ENCODE assay signal across 25 mouse cellular contexts in the genomic region with DNA sequence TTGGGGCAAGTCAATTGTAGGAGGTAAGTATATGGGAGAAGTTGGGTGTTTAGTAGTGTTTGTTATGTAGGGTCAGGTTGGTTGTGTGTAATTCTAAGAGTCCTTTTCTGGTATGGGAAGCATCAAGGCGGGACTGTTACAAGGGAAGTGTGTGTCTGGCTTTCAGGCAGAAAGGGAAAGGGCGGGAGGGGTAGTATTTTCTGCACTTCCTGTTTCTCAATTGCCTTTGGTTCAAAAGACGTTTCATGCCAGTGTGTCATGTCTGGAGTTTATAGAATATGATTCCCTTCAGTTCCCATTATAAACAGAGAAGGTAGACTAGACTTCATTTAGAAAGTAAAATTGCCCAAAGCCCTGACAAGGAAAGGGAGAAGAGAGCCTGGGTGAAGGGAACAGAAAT.
DNase-seq lines count a peak whose midpoint lies in the region; ATAC-seq and TF ChIP-seq lines count a peak whose summit lies in the region.
"Had no signal": no experiment of that assay in that cellular context is flagged by ENCODE, and none has a peak within 500 bp of the region (broad histone marks: within the 10 kb centered on the region; RNA-seq: fewer than 3 reads in every experiment).

No protein-coding gene starts in this region.

- no peak for TF ChIP-seq RAD21 in MEL (IDR thresholded peaks at IDR 0.05; ENCODE audit: low read depth, low read length)

- H3K9ac ChIP-seq in MEL (ENCODE audit: control insufficient read depth, low read depth, low read length, poor library complexity, severe bottlenecking) = no peak overlapping the region
- H3K9ac ChIP-seq in neural tube, embryonic 15.5 days (replicated peaks) = no peak overlapping the region
- H3K9ac ChIP-seq: embryonic facial prominence, embryonic 15.5 days; hindbrain, embryonic 14.5 days had no signal

- no peak for TF ChIP-seq CTCF in MEL (IDR thresholded peaks at IDR 0.05 in 2 of 3, conservative IDR thresholded peaks at IDR 0.05 in 1 of 3; ENCODE audit: control insufficient read depth in 1 of 3, insufficient read depth in 1 of 3, low read depth in 2 of 3, low read length in 3 of 3, poor library complexity in 1 of 3, severe bottlenecking in 1 of 3)
- no peak for TF ChIP-seq CTCF in bone marrow macrophage, adult 2 months (IDR thresholded peaks at IDR 0.05; ENCODE audit: low read depth, low read length)

- no peaks in the 10 kb centered on the region; a peak in 1 of 4 replicates for H3K4me1 ChIP-seq in MEL (ENCODE audit: control insufficient read depth in 1 of 2, insufficient read depth in 2 of 2, low read length in 2 of 2)
- peaks cover 16% of the 10 kb centered on the region for H3K4me1 ChIP-seq in bone marrow macrophage, adult 2 months (ENCODE audit: control insufficient read depth, insufficient read depth, low read length)
- H3K4me1 ChIP-seq in hindbrain, embryonic 10.5 days (replicated peaks) = peaks cover 7% of the 10 kb centered on the region
- peaks cover 8% of the 10 kb centered on the region for H3K4me1 ChIP-seq in neural tube, embryonic 15.5 days

- no peaks in the 10 kb centered on the region for H3K9me3 ChIP-seq in MEL (replicated peaks; ENCODE audit: insufficient read depth, low read length)
- no peaks in the 10 kb centered on the region for H3K9me3 ChIP-seq in hindbrain, embryonic 10.5 days
- H3K9me3 ChIP-seq in neural tube, embryonic 15.5 days (replicated peaks) = no peaks in the 10 kb centered on the region
- H3K9me3 ChIP-seq: embryonic facial prominence, embryonic 15.5 days; forebrain, embryonic 10.5 days; G1E; heart, embryonic 10.5 days had no signal

- H3K79me2 ChIP-seq in MEL (ENCODE audit: control insufficient read depth, insufficient read depth, low read length, poor library complexity) (no peaks in the 10 kb centered on the region), macrophage (ENCODE audit: inconsistent target) (no peaks in the 10 kb centered on the region)

- no peak for ATAC-seq in neural tube, embryonic 15.5 days (ENCODE audit: low FRiP score)
- ATAC-seq: activated CD4-positive, CD25-positive, alpha-beta regulatory T cell, adult 4 months; CD4-positive, CD25-positive, alpha-beta regulatory T cell, adult 4 months; forebrain, embryonic 14.5 days; Patski had no signal

- H3K4me3 ChIP-seq in MEL (ENCODE audit: control insufficient read depth in 1 of 2, insufficient read depth in 1 of 2, low read depth in 2 of 2, low read length in 2 of 2) = no peak overlapping the region
- no peak overlapping the region for H3K4me3 ChIP-seq in bone marrow macrophage, adult 2 months (ENCODE audit: insufficient read depth, low read length)
- H3K4me3 ChIP-seq in macrophage (ENCODE audit: inconsistent target) = no peak overlapping the region
- H3K4me3 ChIP-seq in hindbrain, embryonic 10.5 days = no peak overlapping the region
- H3K4me3 ChIP-seq in neural tube, embryonic 15.5 days (replicated peaks) = no peak overlapping the region
- H3K4me3 ChIP-seq: embryonic facial prominence, embryonic 15.5 days; erythroblast, embryonic 14.5 days; forebrain, embryonic 10.5 days; heart, embryonic 10.5 days had no signal

- H3K27ac ChIP-seq in MEL (ENCODE audit: control insufficient read depth, low read depth, low read length) (no peak overlapping the region), macrophage (peak overlapping the region; percentile 17; the same call in 1 of the 2 replicates)
- H3K27ac ChIP-seq in bone marrow macrophage, adult 2 months (ENCODE audit: insufficient read depth, low read depth, low read length) = peak overlapping the region; percentile 11; the same call in 1 of the 2 replicates
- no peak overlapping the region for H3K27ac ChIP-seq in hindbrain, embryonic 10.5 days
- no peak overlapping the region for H3K27ac ChIP-seq in neural tube, embryonic 15.5 days (replicated peaks)
- H3K27ac ChIP-seq: embryonic facial prominence, embryonic 15.5 days; forebrain, embryonic 10.5 days; heart, embryonic 10.5 days; hindbrain, embryonic 14.5 days had no signal

- TF ChIP-seq EP300 in MEL (IDR thresholded peaks at IDR 0.05; ENCODE audit: low read depth in 1 of 2, low read length in 2 of 2) = no peak

- TF ChIP-seq POLR2A in MEL (IDR thresholded peaks at IDR 0.05; ENCODE audit: control insufficient read depth in 1 of 2, insufficient read depth in 1 of 2, low read depth in 1 of 2, low read length in 2 of 2, poor library complexity in 1 of 2) = no peak
- no peak for TF ChIP-seq POLR2A in bone marrow macrophage, adult 2 months (IDR thresholded peaks at IDR 0.05; ENCODE audit: borderline replicate concordance, low read depth, low read length)

- DNase-seq in MEL (ENCODE audit: low read depth, low spot score) = peak; percentile 21
- DNase-seq in left cerebral cortex, adult 9 months (ENCODE audit: low spot score in 2 of 2) = no peak
- no peak for DNase-seq in hindbrain, embryonic 10.5 days (ENCODE audit: low spot score)
- DNase-seq: adrenal gland, postnatal 14 days; B cell, adult 2 months; cerebellum, adult 18-20 months; cerebellum, adult 9-11 months; embryo, embryonic 11 days; gastrocnemius, postnatal 36 days; heart, adult 18-20 months; heart, postnatal 10 days; heart, postnatal 4 days had no signal

- WGBS in macrophage (ENCODE audit: missing documents) = 6% methylated on average over 3 of the region's 3 CpGs
- WGBS in hindbrain, embryonic 10.5 days = 70% methylated on average over 3 of the region's 3 CpGs
- 75% methylated on average over 3 of the region's 3 CpGs for WGBS in neural tube, embryonic 15.5 days

- H3K36me3 ChIP-seq in MEL (ENCODE audit: control insufficient read depth in 1 of 2, insufficient read depth in 2 of 2, low read length in 2 of 2) (peaks cover 0 to 2% of the 10 kb centered on the region in 2 experiments; a peak in 1 of 4 replicates), macrophage (ENCODE audit: inconsistent target) (no peaks in the 10 kb centered on the region)
- H3K36me3 ChIP-seq in hindbrain, embryonic 10.5 days = no peaks in the 10 kb centered on the region
- H3K36me3 ChIP-seq in neural tube, embryonic 15.5 days = no peaks in the 10 kb centered on the region
- H3K36me3 ChIP-seq: embryonic facial prominence, embryonic 15.5 days; forebrain, embryonic 10.5 days; G1E; heart, embryonic 10.5 days had no signal

- H3K4me2 ChIP-seq in neural tube, embryonic 15.5 days = no peak overlapping the region
- H3K4me2 ChIP-seq: embryonic facial prominence, embryonic 15.5 days; hindbrain, embryonic 14.5 days had no signal

- no peaks in the 10 kb centered on the region for H3K27me3 ChIP-seq in MEL (ENCODE audit: control insufficient read depth in 1 of 2, insufficient read depth in 2 of 2, low read length in 2 of 2)
- H3K27me3 ChIP-seq in hindbrain, embryonic 10.5 days (ENCODE audit: insufficient read depth, poor library complexity, severe bottlenecking) = 0 out of 2 replicates have a peak, but pooled peaks cover 4% of the 10 kb centered on the region
- no peaks in the 10 kb centered on the region for H3K27me3 ChIP-seq in neural tube, embryonic 15.5 days (replicated peaks)
- H3K27me3 ChIP-seq: embryonic facial prominence, embryonic 15.5 days; Patski had no signal

TF ChIP-seq in MEL, 35 proteins besides CTCF, POLR2A, EP300 and RAD21:
- TF ChIP-seq HCFC1 (IDR thresholded peaks at IDR 0.05; ENCODE audit: low read depth, low read length) (no peak), UBTF (IDR thresholded peaks at IDR 0.05; ENCODE audit: borderline replicate concordance, insufficient read depth, low read depth, low read length) (no peak), NELFE (IDR thresholded peaks at IDR 0.05; ENCODE audit: low read depth, low read length) (no peak)

Comparison
In these comparisons a context has a peak if more than half of its experiments do, and no peak if none do; other contexts are left out.
1. H3K27ac ChIP-seq: peak in bone marrow macrophage, adult 2 months (single experiment) and macrophage (single experiment); none in MEL (single experiment), hindbrain, embryonic 10.5 days (single experiment) and neural tube, embryonic 15.5 days (single experiment).